Mouse (Mus musculus) left cerebral cortex, postnatal 25 days (tissue): Measurements from ENCODE around the gene Hes5. TPM values are rescaled to one million over a fixed set of nuclear protein-coding genes. Genes with fewer than 3 reads are reported as not detected.

ENCODE experiments used
- DNase-seq, 2 experiments: peaks; one replicate each; pipeline ENCODE4 v3.0.0; 2022; ENCODE audit warnings: low spot score in 2 of 2, mixed read lengths in 1 of 2
- intact Hi-C: fragments of 180-260 bp; cut with DNase I; formaldehyde crosslinking; loops from one replicate; pipeline ENCODE4 v1.15.1; 2025
- total RNA-seq, 2 experiments: library from RNA; stranded (reverse); gene quantifications; 2 replicates each; pipeline ENCODE4 v1.2.3; 2021

Hes5 gene
- total RNA-seq, 2 experiments from 2014 or later = 35.8 to 41.3 TPM

GRCm38 (mm10) chr4:154962683-154963082 lies 2.0 kb downstream of the Hes5 start:
- DNase-seq = no peak
- intact Hi-C loops = loop anchor here (10.0 kb wide), 1 partner anchor 282 kb away; the partner anchor contains the start of gene Faap20

GRCm38 (mm10) chr4:154963190-154963836 lies 2.6 kb downstream of the Hes5 start:
- peak; percentile 49 to 71 for DNase-seq
- intact Hi-C loops = loop anchor here (10.0 kb wide), 1 partner anchor 281 kb away; the partner anchor contains the start of gene Faap20

- DNase-seq = peak; percentile 94
- intact Hi-C loops = loop anchor here (1.0 to 10.0 kb wide), 4 partner anchors 20 to 281 kb away; partner anchors contain the start of gene Faap20
Measured at GRCm38 (mm10) chr4:154963901-154964580, 3.3 kb downstream of the Hes5 start, which contains the start of gene Pank4. Pank4 (plus strand) TSS chr4:154964123.

- intact Hi-C loops = loop anchor here (1.0 to 10.0 kb wide), 4 partner anchors 20 to 280 kb away; partner anchors contain the start of gene Faap20
- no peak for DNase-seq
Measured at GRCm38 (mm10) chr4:154964581-154965235, 4.0 kb downstream of the Hes5 start.

- intact Hi-C loops = loop anchor here (2.0 to 10.0 kb wide), 2 partner anchors 49 to 279 kb away; partner anchors contain the start of gene Faap20
Measured at GRCm38 (mm10) chr4:154965856-154966255, 5.1 kb downstream of the Hes5 start.

GRCm38 (mm10) chr4:154967173-154967572 lies 6.5 kb downstream of the Hes5 start:
- DNase-seq = peak in 1 of 2 experiments; percentile 69
- intact Hi-C loops = loop anchor here (10.0 kb wide), 1 partner anchor 278 kb away; the partner anchor contains the start of gene Faap20

More at GRCm38 (mm10) chr4:154965856-154966255, 5.1 kb downstream of the Hes5 start:
- DNase-seq = no peak

- no peak for DNase-seq
- intact Hi-C loops = no loop called here
Measured at GRCm38 (mm10) chr4:154972546-154972945, 11.8 kb downstream of the Hes5 start.

- intact Hi-C loops = no loop called here
- no peak for DNase-seq
Measured at GRCm38 (mm10) chr4:154974163-154974611, 13.5 kb downstream of the Hes5 start.

GRCm38 (mm10) chr4:154980110-154980509 lies 19.4 kb downstream of the Hes5 start:
- intact Hi-C loops = loop anchor here (2.0 kb wide), 1 partner anchor 75 kb away; no protein-coding TSS in a partner anchor
- peak in 1 of 2 experiments; percentile 31 for DNase-seq

GRCm38 (mm10) chr4:154981076-154981475 lies 20.4 kb downstream of the Hes5 start:
- DNase-seq = no peak
- intact Hi-C loops = loop anchor here (1.0 to 2.0 kb wide), 2 partner anchors 74 to 85 kb away; no protein-coding TSS in a partner anchor

- peak; percentile 80 to 86 for DNase-seq
- intact Hi-C loops = loop anchor here (1.0 to 2.0 kb wide), 2 partner anchors 73 to 85 kb away; no protein-coding TSS in a partner anchor
Measured at GRCm38 (mm10) chr4:154981530-154981929, 20.8 kb downstream of the Hes5 start.

- intact Hi-C loops = no loop called here
- DNase-seq = no peak
Measured at GRCm38 (mm10) chr4:154982247-154983120, 21.8 kb downstream of the Hes5 start.

GRCm38 (mm10) chr4:154983767-154984166 lies 23.0 kb downstream of the Hes5 start:
- no peak for DNase-seq
- intact Hi-C loops = no loop called here

- DNase-seq = no peak
- intact Hi-C loops = no loop called here
Measured at GRCm38 (mm10) chr4:154985151-154985777, 24.5 kb downstream of the Hes5 start.

- peak; percentile 68 to 74 for DNase-seq
- intact Hi-C loops = no loop called here
Measured at GRCm38 (mm10) chr4:154986096-154986495, 25.4 kb downstream of the Hes5 start.

GRCm38 (mm10) chr4:154986750-154987149 lies 26.0 kb downstream of the Hes5 start:
- DNase-seq = no peak
- intact Hi-C loops = no loop called here

- intact Hi-C loops = no loop called here
- DNase-seq = no peak
Measured at GRCm38 (mm10) chr4:154994876-154995275, 34.2 kb downstream of the Hes5 start.

- intact Hi-C loops = no loop called here
Measured at GRCm38 (mm10) chr4:154996572-154997154, 35.9 kb downstream of the Hes5 start.

More at GRCm38 (mm10) chr4:154996572-154997154, 35.9 kb downstream of the Hes5 start:
- DNase-seq = no peak
